Mouse (Mus musculus) hindbrain, embryonic 12.5 days (tissue): ENCODE data around the gene Acvr2b. TPM values are rescaled to one million over a fixed set of nuclear protein-coding genes. Genes with fewer than 3 reads are reported as not detected.

Experiments used
- ATAC-seq: fragments of 200-750 bp; cut with Nextera tagmentation; 2 replicates; pipeline ENCODE4 v1.8.0; 2017; ENCODE audit warnings: moderate TSS enrichment; ENCODE audit not compliant: low FRiP score
- H3K27ac ChIP-seq: fragments of 300-500 bp; sonication (generic); 2 replicates; pipeline ENCODE4 v1.5.1; 2016; ENCODE audit warnings: mild to moderate bottlenecking
- H3K27me3 ChIP-seq: fragments of 300-500 bp; sonication (generic); 2 replicates; pipeline ENCODE4 v1.6.1; 2016; ENCODE audit warnings: mild to moderate bottlenecking
- H3K36me3 ChIP-seq: fragments of 300-500 bp; sonication (generic); 2 replicates; pipeline ENCODE4 v1.6.1; 2016; ENCODE audit warnings: mild to moderate bottlenecking
- H3K4me1 ChIP-seq: fragments of 300-500 bp; sonication (generic); 2 replicates; pipeline ENCODE4 v1.6.1; 2016
- H3K4me2 ChIP-seq: fragments of 300-500 bp; sonication (generic); replicated peaks from 2 replicates; pipeline ENCODE4 v1.6.1; 2016; ENCODE audit warnings: mild to moderate bottlenecking
- H3K4me3 ChIP-seq: fragments of 300-500 bp; sonication (generic); 2 replicates; pipeline ENCODE4 v1.5.1; 2016; ENCODE audit warnings: mild to moderate bottlenecking
- H3K9ac ChIP-seq: fragments of 300-500 bp; sonication (generic); 2 replicates; pipeline ENCODE4 v1.6.1; 2016; ENCODE audit warnings: mild to moderate bottlenecking, moderate library complexity
- H3K9me3 ChIP-seq: fragments of 300-500 bp; sonication (generic); replicated peaks from 2 replicates; pipeline ENCODE4 v1.6.1; 2016; ENCODE audit warnings: mild to moderate bottlenecking
- WGBS: fragments of 180-500 bp; shearing (Covaris S2); methylation state at CpG from one replicate; pipeline ENCODE4 v1.1.7; 2016; 5-methylcytosine and 5-hydroxymethylcytosine counted together
- polyA plus RNA-seq: library from polyadenylated mRNA; unstranded; fragments of >200 nt; fragmentation: Nextera tagmentation; extraction: Ambion mirVana; gene quantifications from 2 replicates; pipeline ENCODE4 v1.2.1, GENCODE M21; 2016

The Acvr2b gene
- polyA plus RNA-seq, 1 experiment from 2014 or later: 97.4 TPM

DNA sequence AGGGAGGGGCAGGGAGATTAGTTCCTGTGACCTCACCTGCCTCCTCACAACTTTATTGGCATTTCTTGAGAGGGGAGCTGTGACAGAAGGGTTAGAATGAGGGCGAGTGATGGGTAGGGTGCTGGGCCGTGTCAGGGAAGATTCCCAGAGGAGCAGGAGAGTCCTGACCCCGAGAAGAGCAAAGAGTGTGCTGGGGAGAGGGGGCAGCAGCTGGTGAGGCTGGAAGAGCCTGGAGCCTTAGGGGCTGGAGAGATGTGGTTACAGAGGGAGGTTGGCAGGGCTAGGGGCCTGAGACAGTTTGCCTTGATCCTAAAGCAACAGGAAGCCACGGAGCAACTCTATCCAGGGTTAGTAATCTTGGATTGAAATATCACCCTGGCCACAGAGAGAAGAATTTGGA is 79.7 kb downstream of the Acvr2b start:
- ATAC-seq: no peak
- Histone ChIP-seq H3K36me3 (no peaks in the 10 kb centered on the region), H3K4me1 (peaks cover 23% of the 10 kb centered on the region), H3K4me3 (no peak overlapping the region), H3K9me3 (no peaks in the 10 kb centered on the region), H3K9ac (no peak overlapping the region), H3K27ac (no peak overlapping the region), H3K27me3 (no peaks in the 10 kb centered on the region; the same call in 1 of the 2 replicates), H3K4me2 (no peak overlapping the region)
- WGBS: 81% methylated on average over 4 of the region's 4 CpGs

- ATAC-seq: peak; percentile 63; the same call in 1 of the 2 replicates
- WGBS: 49% methylated on average over 23 of the region's 23 CpGs
- Histone ChIP-seq H3K27me3 (no peaks in the 10 kb centered on the region; the same call in 1 of the 2 replicates), H3K36me3 (no peaks in the 10 kb centered on the region), H3K4me3 (no peak overlapping the region), H3K9ac (no peak overlapping the region), H3K27ac (no peak overlapping the region), H3K4me2 (no peak overlapping the region), H3K9me3 (no peaks in the 10 kb centered on the region), H3K4me1 (peaks cover 20% of the 10 kb centered on the region)
Measured at GRCm38 (mm10) chr9:119483554-119484353, 81.8 kb downstream of the Acvr2b start.

- Histone ChIP-seq H3K4me2 (no peak overlapping the region), H3K27me3 (no peaks in the 10 kb centered on the region; the same call in 1 of the 2 replicates), H3K4me3 (no peak overlapping the region), H3K27ac (no peak overlapping the region), H3K36me3 (no peaks in the 10 kb centered on the region), H3K9ac (no peak overlapping the region), H3K4me1 (peaks cover 15% of the 10 kb centered on the region), H3K9me3 (no peaks in the 10 kb centered on the region)
- WGBS: 60% methylated on average over 9 of the region's 9 CpGs
- ATAC-seq: 0 out of 2 replicates have a peak, but pooled peaks have one; percentile 32
Measured at GRCm38 (mm10) chr9:119484420-119484819, 82.5 kb downstream of the Acvr2b start.

Other genes starting within 250 kb of the Acvr2b start
- 1.2 and 2.1 TPM in 2 replicates for gene Acaa1b, start 245.0 kb upstream of the Acvr2b start, polyA plus RNA-seq
- not detected in 2 replicates for gene Gm47289, start 243.0 kb upstream of the Acvr2b start, polyA plus RNA-seq
- gene Slc22a13, start 193.0 kb upstream of the Acvr2b start, polyA plus RNA-seq: 0.12 TPM in 1 of 2 replicates, not detected in the other
- gene Oxsr1, start 79.7 kb upstream of the Acvr2b start, polyA plus RNA-seq: 18.9 and 19.6 TPM in 2 replicates
- gene Acaa1a, start 62.4 kb upstream of the Acvr2b start, polyA plus RNA-seq: 82.4 and 87.1 TPM in 2 replicates
- gene Myd88, start 60.7 kb upstream of the Acvr2b start, polyA plus RNA-seq: 6.3 and 7.6 TPM in 2 replicates
- gene Xylb, start 44.7 kb upstream of the Acvr2b start, polyA plus RNA-seq: 4.7 and 4.9 TPM in 2 replicates
- not detected in 2 replicates for gene Slc22a14, start 36.6 kb upstream of the Acvr2b start, polyA plus RNA-seq
- 42.7 and 43.7 TPM in 2 replicates for gene Exog, start 42.8 kb downstream of the Acvr2b start, polyA plus RNA-seq
- 0.68 and 0.84 TPM in 2 replicates for gene Scn5a, start 176.9 kb downstream of the Acvr2b start, polyA plus RNA-seq